Mouse (Mus musculus): ENCODE data around the gene Shroom3. TPM values are rescaled to one million over a fixed set of nuclear protein-coding genes. Genes with fewer than 3 reads are reported as not detected.

Shroom3 gene
- total and polyA plus RNA-seq, 3 experiments: not detected

- H3K79me2 ChIP-seq (ENCODE audit: control insufficient read depth, insufficient read depth, low read length, poor library complexity): no peaks in the 10 kb centered on the region
- no peaks in the 10 kb centered on the region for H3K36me3 ChIP-seq (ENCODE audit: control insufficient read depth in 1 of 2, insufficient read depth in 2 of 2, low read length in 2 of 2)
- no peaks in the 10 kb centered on the region; a peak in 1 of 4 replicates for H3K27me3 ChIP-seq (ENCODE audit: control insufficient read depth in 1 of 2, insufficient read depth in 2 of 2, low read length in 2 of 2)
- no peak for DNase-seq (ENCODE audit: low read depth, low spot score)
- H3K9ac ChIP-seq (ENCODE audit: control insufficient read depth, low read depth, low read length, poor library complexity, severe bottlenecking): no peak overlapping the region
- no peaks in the 10 kb centered on the region for H3K9me3 ChIP-seq (replicated peaks; ENCODE audit: insufficient read depth, low read length)
- H3K27ac ChIP-seq (ENCODE audit: control insufficient read depth, low read depth, low read length): no peak overlapping the region
- H3K4me1 ChIP-seq (ENCODE audit: control insufficient read depth in 1 of 2, insufficient read depth in 2 of 2, low read length in 2 of 2): no peaks in the 10 kb centered on the region
- H3K4me3 ChIP-seq (ENCODE audit: control insufficient read depth in 1 of 2, insufficient read depth in 1 of 2, low read depth in 2 of 2, low read length in 2 of 2): no peak overlapping the region
- TF ChIP-seq MYB (IDR thresholded peaks at IDR 0.05; ENCODE audit: low read depth, low read length): no peak
- TF ChIP-seq TAL1 (IDR thresholded peaks at IDR 0.05; ENCODE audit: low read length): no peak
- TF ChIP-seq USF2 (IDR thresholded peaks at IDR 0.05; ENCODE audit: borderline replicate concordance in 1 of 2, insufficient read depth in 1 of 2, low read depth in 1 of 2, low read length in 2 of 2): no peak
- TF ChIP-seq MAZ (IDR thresholded peaks at IDR 0.05; ENCODE audit: low read depth, low read length): no peak
- no peak for TF ChIP-seq MXI1 (IDR thresholded peaks at IDR 0.05; ENCODE audit: low read depth, low read length)
- no peak for TF ChIP-seq RCOR1 (IDR thresholded peaks at IDR 0.05; ENCODE audit: low read depth, low read length)
Observed at GRCm38 (mm10) chr5:92788990-92789389, 105.8 kb downstream of the Shroom3 start.

GRCm38 (mm10) chr5:92796089-92796990 lies 113.1 kb downstream of the Shroom3 start:
- no peaks in the 10 kb centered on the region for H3K4me1 ChIP-seq (ENCODE audit: control insufficient read depth in 1 of 2, insufficient read depth in 2 of 2, low read length in 2 of 2)
- H3K9ac ChIP-seq (ENCODE audit: control insufficient read depth, low read depth, low read length, poor library complexity, severe bottlenecking): no peak overlapping the region
- no peak for DNase-seq (ENCODE audit: low read depth, low spot score)
- no peak for TF ChIP-seq KAT2A (conservative IDR thresholded peaks at IDR 0.05; ENCODE audit: low read depth, low read length)
- TF ChIP-seq TAL1 (IDR thresholded peaks at IDR 0.05; ENCODE audit: low read length): no peak
- no peak for TF ChIP-seq GABPA (IDR thresholded peaks at IDR 0.05; ENCODE audit: low read depth, low read length)
- no peak for TF ChIP-seq ZMIZ1 (IDR thresholded peaks at IDR 0.05; ENCODE audit: low read depth, low read length)
- TF ChIP-seq MEF2A (IDR thresholded peaks at IDR 0.05; ENCODE audit: extremely low read depth, insufficient replicate concordance, low read depth, low read length, poor library complexity, severe bottlenecking): no peak
- TF ChIP-seq POLR2AphosphoS2 (IDR thresholded peaks at IDR 0.05; ENCODE audit: low read length): no peak
- no peak for TF ChIP-seq POLR2A (IDR thresholded peaks at IDR 0.05; ENCODE audit: control insufficient read depth in 1 of 2, insufficient read depth in 1 of 2, low read depth in 1 of 2, low read length in 2 of 2, poor library complexity in 1 of 2)
- TF ChIP-seq NELFE (IDR thresholded peaks at IDR 0.05; ENCODE audit: low read depth, low read length): no peak
- TF ChIP-seq TCF12 (IDR thresholded peaks at IDR 0.05; ENCODE audit: low read depth, low read length): no peak
- TF ChIP-seq ELF1 (IDR thresholded peaks at IDR 0.05; ENCODE audit: low read depth, low read length): no peak
- no peak for TF ChIP-seq EP300 (IDR thresholded peaks at IDR 0.05; ENCODE audit: low read depth in 1 of 2, low read length in 2 of 2)
- no peak for TF ChIP-seq CTCF (IDR thresholded peaks at IDR 0.05 in 2 of 3, conservative IDR thresholded peaks at IDR 0.05 in 1 of 3; ENCODE audit: control insufficient read depth in 1 of 3, insufficient read depth in 1 of 3, low read depth in 2 of 3, low read length in 3 of 3, poor library complexity in 1 of 3, severe bottlenecking in 1 of 3)
- no peak for TF ChIP-seq MXI1 (IDR thresholded peaks at IDR 0.05; ENCODE audit: low read depth, low read length)
- TF ChIP-seq MAFK (IDR thresholded peaks at IDR 0.05; ENCODE audit: borderline replicate concordance, low read depth, low read length): no peak
- TF ChIP-seq ZC3H11A (IDR thresholded peaks at IDR 0.05; ENCODE audit: low read depth, low read length): no peak
- H3K27me3 ChIP-seq (ENCODE audit: control insufficient read depth in 1 of 2, insufficient read depth in 2 of 2, low read length in 2 of 2): no peaks in the 10 kb centered on the region
- no peaks in the 10 kb centered on the region for H3K36me3 ChIP-seq (ENCODE audit: control insufficient read depth in 1 of 2, insufficient read depth in 2 of 2, low read length in 2 of 2)
- no peak overlapping the region for H3K27ac ChIP-seq (ENCODE audit: control insufficient read depth, low read depth, low read length)
- no peak overlapping the region for H3K4me3 ChIP-seq (ENCODE audit: control insufficient read depth in 1 of 2, insufficient read depth in 1 of 2, low read depth in 2 of 2, low read length in 2 of 2)
- no peaks in the 10 kb centered on the region for H3K9me3 ChIP-seq (replicated peaks; ENCODE audit: insufficient read depth, low read length)
- H3K79me2 ChIP-seq (ENCODE audit: control insufficient read depth, insufficient read depth, low read length, poor library complexity): no peaks in the 10 kb centered on the region
